Mouse (Mus musculus) ovary, postnatal 10 days (tissue): ENCODE data around the gene Methig1.
"Not testable (repeated sequence)": the region's sequence is repeated elsewhere in the genome, so short reads cannot be mapped to it uniquely, and the experiment has no call there.

ENCODE experiments used
- DNase-seq: peaks from one replicate; pipeline ENCODE4 v3.0.0; 2022; ENCODE audit warnings: low spot score

Methig1 gene

GRCm38 (mm10) chr15:100337847-100338246, 15.1 kb upstream of the Methig1 start:
- not testable (repeated sequence) for DNase-seq

GRCm38 (mm10) chr15:100341314-100341980, 11.5 kb upstream of the Methig1 start:
- not testable (repeated sequence) for DNase-seq

GRCm38 (mm10) chr15:100345484-100345883, 7.5 kb upstream of the Methig1 start:
- no peak for DNase-seq

GRCm38 (mm10) chr15:100346761-100347160, 6.2 kb upstream of the Methig1 start:
- DNase-seq: no peak

- DNase-seq: no peak
These were observed 3.5 kb upstream of the Methig1 start for GRCm38 (mm10) chr15:100349496-100349895.

GRCm38 (mm10) chr15:100351501-100352060, 1.4 kb upstream of the Methig1 start:
- DNase-seq: no peak

GRCm38 (mm10) chr15:100353399-100353798, 450 bp downstream of the Methig1 start:
- DNase-seq: not testable (repeated sequence)

GRCm38 (mm10) chr15:100355876-100356275, 2.9 kb downstream of the Methig1 start:
- DNase-seq: no peak

- DNase-seq: no peak
These were observed 11.3 kb downstream of the Methig1 start, which contains the start of gene Higd1c for GRCm38 (mm10) chr15:100364242-100364641. TSS of gene Higd1c (plus strand) at chr15:100364542.

- not testable (repeated sequence) for DNase-seq
These were observed 13.0 kb downstream of the Methig1 start for GRCm38 (mm10) chr15:100365967-100366366.

GRCm38 (mm10) chr15:100367119-100367518, 14.2 kb downstream of the Methig1 start:
- no peak for DNase-seq

GRCm38 (mm10) chr15:100375066-100375465, 22.1 kb downstream of the Methig1 start:
- no peak for DNase-seq

- DNase-seq: not testable (repeated sequence)
These were observed 25.0 kb downstream of the Methig1 start for GRCm38 (mm10) chr15:100377847-100378505.

- DNase-seq: no peak
These were observed 26.7 kb downstream of the Methig1 start for GRCm38 (mm10) chr15:100379658-100380057.

- DNase-seq: no peak
These were observed 27.2 kb downstream of the Methig1 start for GRCm38 (mm10) chr15:100380104-100380503.

- no peak for DNase-seq
These were observed 32.8 kb downstream of the Methig1 start for GRCm38 (mm10) chr15:100385705-100386104.

- no peak for DNase-seq
These were observed 34.7 kb downstream of the Methig1 start for GRCm38 (mm10) chr15:100387544-100388223.

- no peak for DNase-seq
These were observed 35.4 kb downstream of the Methig1 start for GRCm38 (mm10) chr15:100388224-100388835.

GRCm38 (mm10) chr15:100388886-100389285, 35.9 kb downstream of the Methig1 start:
- no peak for DNase-seq

GRCm38 (mm10) chr15:100391066-100391465, 38.1 kb downstream of the Methig1 start:
- DNase-seq: no peak

- no peak for DNase-seq
These were observed 38.6 kb downstream of the Methig1 start for GRCm38 (mm10) chr15:100391599-100391998.

- DNase-seq: no peak
These were observed 40.1 kb downstream of the Methig1 start for GRCm38 (mm10) chr15:100393016-100393415.
